Mouse (Mus musculus) embryonic fibroblast, embryonic 13.5 days (primary cell): ENCODE measurements around the gene Il4ra.

Source experiments
- CTCF ChIP-seq: IDR thresholded peaks from 2 replicates; pipeline ENCODE4 v1.5.1; 2011; ENCODE audit warnings: mild to moderate bottlenecking, control low read depth, low read length, moderate library complexity, borderline replicate concordance; ENCODE audit not compliant: insufficient read depth
- POLR2A ChIP-seq: IDR thresholded peaks from 2 replicates; pipeline ENCODE4 v1.6.1; 2011; ENCODE audit warnings: low read depth, mild to moderate bottlenecking, control low read depth, low read length, moderate library complexity

- no peak for TF ChIP-seq CTCF
- no peak for TF ChIP-seq POLR2A
These were observed 1.9 kb downstream of the Il4ra start for GRCm38 (mm10) chr7:125553653-125554428.
